Mouse (Mus musculus) forebrain, embryonic 14.5 days (tissue): ENCODE results near the gene Bhlhe23. TPM values are rescaled to one million over a fixed set of nuclear protein-coding genes. Genes with fewer than 3 reads are reported as not detected.
A peak's percentile ranks its signal among the peaks of the same experiment; 100 is the strongest.

Experiments
- ATAC-seq: fragments of 200-750 bp; cut with Nextera tagmentation; 2 replicates; pipeline ENCODE4 v1.8.0; 2017; ENCODE audit warnings: mild to moderate bottlenecking, moderate library complexity
- DNase-seq: peaks from one replicate; pipeline ENCODE4 v3.0.0-alpha.2; 2015; ENCODE audit warnings: low spot score
- H3K27ac ChIP-seq: fragments of 300-500 bp; sonication (generic); 2 replicates; pipeline ENCODE4 v1.5.1; 2014; ENCODE audit warnings: low read depth, mild to moderate bottlenecking, control low read depth, low read length, moderate library complexity
- H3K27me3 ChIP-seq: fragments of 300-500 bp; sonication (generic); replicated peaks from 2 replicates; pipeline ENCODE4 v1.6.1; 2014; ENCODE audit warnings: low read length, control low read depth, mixed read lengths; ENCODE audit not compliant: control insufficient read depth, insufficient read depth
- H3K36me3 ChIP-seq: fragments of 300-500 bp; sonication (generic); 2 replicates; pipeline ENCODE4 v1.6.1; 2014; ENCODE audit warnings: low read length, control low read depth; ENCODE audit not compliant: control insufficient read depth, insufficient read depth
- H3K4me1 ChIP-seq: fragments of 300-500 bp; sonication (generic); 2 replicates; pipeline ENCODE4 v1.6.1; 2014; ENCODE audit warnings: antibody characterized with exemption, low read length, control low read depth; ENCODE audit not compliant: control insufficient read depth, insufficient read depth
- H3K4me2 ChIP-seq: fragments of 300-500 bp; sonication (generic); 2 replicates; pipeline ENCODE4 v1.6.1; 2014; ENCODE audit warnings: mild to moderate bottlenecking, control low read depth, low read length
- H3K4me3 ChIP-seq: fragments of 300-500 bp; sonication (generic); 2 replicates; pipeline ENCODE4 v1.5.1; 2014; ENCODE audit warnings: low read depth, low read length, control low read depth
- H3K9ac ChIP-seq: fragments of 300-500 bp; sonication (generic); 2 replicates; pipeline ENCODE4 v1.6.1; 2014; ENCODE audit warnings: mild to moderate bottlenecking, low read length, control low read depth, moderate library complexity
- H3K9me3 ChIP-seq: fragments of 300-500 bp; sonication (generic); replicated peaks from 2 replicates; pipeline ENCODE4 v1.6.1; 2016; ENCODE audit warnings: low read length, control low read depth, mixed read lengths; ENCODE audit not compliant: control insufficient read depth
- WGBS: fragments of 180-500 bp; shearing (Covaris S2); extraction: QIAGEN DNeasy Blood & Tissue Kit; methylation state at CpG from one replicate; pipeline ENCODE4 v1.1.7; 2014; 5-methylcytosine and 5-hydroxymethylcytosine counted together
- polyA plus RNA-seq: library from polyadenylated mRNA; unstranded; fragments of >200 nt; fragmentation: Nextera tagmentation; extraction: Ambion mirVana; gene quantifications from 2 replicates; pipeline ENCODE4 v1.2.1, GENCODE M21; 2014

The Bhlhe23 gene
- polyA plus RNA-seq, 1 experiment from 2014 or later, result 0.85 TPM

- 54% methylated on average over 2 of the region's 2 CpGs for WGBS
- no peak overlapping the region for H3K27ac ChIP-seq
- H3K36me3 ChIP-seq, result no peaks in the 10 kb centered on the region
- ATAC-seq, result no peak
- no peak overlapping the region for H3K9ac ChIP-seq
- no peak overlapping the region for H3K4me2 ChIP-seq
- no peak for DNase-seq
- no peaks in the 10 kb centered on the region for H3K4me1 ChIP-seq
- no peak overlapping the region for H3K4me3 ChIP-seq
- H3K27me3 ChIP-seq, result no peaks in the 10 kb centered on the region
- H3K9me3 ChIP-seq, result no peaks in the 10 kb centered on the region
Observed at GRCm38 (mm10) chr2:180811002-180811401, 34.3 kb upstream of the Bhlhe23 start.

DNA sequence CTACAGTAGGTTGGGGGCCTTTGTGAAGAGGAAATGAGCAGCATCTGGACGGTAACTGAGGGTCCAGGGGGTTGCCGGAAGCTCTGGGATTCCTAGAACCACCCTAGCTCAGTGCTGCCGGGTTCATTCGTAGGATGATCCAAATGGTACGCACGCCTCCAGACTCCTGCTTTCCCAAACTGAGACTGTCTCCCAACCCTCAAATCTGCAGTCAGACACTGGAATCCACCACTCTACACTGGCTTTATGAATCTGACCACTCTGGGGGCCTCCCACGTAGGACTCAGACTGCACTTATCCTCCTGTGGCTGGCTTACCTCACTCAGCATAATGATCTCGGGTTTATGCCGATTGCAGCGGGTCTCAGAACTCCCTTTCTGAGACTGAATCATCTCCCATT, 32.8 kb upstream of the Bhlhe23 start:
- WGBS, result 75% methylated on average over 10 of the region's 10 CpGs
- DNase-seq, result no peak

DNA sequence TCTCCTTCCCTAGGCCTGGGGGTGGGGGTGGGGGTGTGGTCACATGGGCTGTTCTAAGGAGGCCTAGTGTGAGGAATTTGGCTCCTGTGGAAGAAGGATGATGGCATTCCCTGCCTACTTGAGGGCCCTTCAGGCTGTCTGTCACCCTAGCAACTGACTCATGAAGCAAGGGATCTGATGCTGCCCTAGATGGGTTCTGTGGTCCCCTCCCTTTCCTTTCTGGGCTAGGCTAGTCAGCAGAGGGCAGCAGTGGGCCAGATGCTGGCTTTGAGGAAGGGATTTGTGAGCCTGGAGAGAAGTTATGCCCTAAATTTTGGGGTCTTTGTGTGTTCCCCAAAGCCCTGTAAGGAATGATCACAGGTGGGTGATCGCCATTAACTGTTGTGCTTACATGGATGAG, 29.3 kb upstream of the Bhlhe23 start:
- ATAC-seq, result peak; percentile 79
- peak; percentile 75 for DNase-seq
- H3K4me2 ChIP-seq, result no peak overlapping the region
- H3K27me3 ChIP-seq, result no peaks in the 10 kb centered on the region
- WGBS, result 47% methylated on average over 1 of the region's 1 CpGs
- H3K9me3 ChIP-seq, result no peaks in the 10 kb centered on the region
- H3K4me1 ChIP-seq, result no peaks in the 10 kb centered on the region
- no peaks in the 10 kb centered on the region for H3K36me3 ChIP-seq
- H3K4me3 ChIP-seq, result no peak overlapping the region
- no peak overlapping the region for H3K27ac ChIP-seq
- no peak overlapping the region for H3K9ac ChIP-seq

More for the DNA sequence above, 32.8 kb upstream of the Bhlhe23 start:
- Histone ChIP-seq H3K4me2 (no peak overlapping the region), H3K36me3 (no peaks in the 10 kb centered on the region), H3K27me3 (no peaks in the 10 kb centered on the region), H3K27ac (no peak overlapping the region), H3K4me3 (no peak overlapping the region), H3K4me1 (no peaks in the 10 kb centered on the region), H3K9me3 (no peaks in the 10 kb centered on the region), H3K9ac (no peak overlapping the region)
- no peak for ATAC-seq

GRCm38 (mm10) chr2:180796008-180796407, 19.3 kb upstream of the Bhlhe23 start:
- Histone ChIP-seq H3K36me3 (no peaks in the 10 kb centered on the region), H3K9me3 (no peaks in the 10 kb centered on the region), H3K27me3 (no peaks in the 10 kb centered on the region), H3K4me2 (no peak overlapping the region), H3K27ac (no peak overlapping the region), H3K4me1 (no peaks in the 10 kb centered on the region), H3K4me3 (no peak overlapping the region), H3K9ac (no peak overlapping the region)
- no peak for ATAC-seq
- WGBS, result 54% methylated on average over 4 of the region's 4 CpGs
- no peak for DNase-seq

GRCm38 (mm10) chr2:180795597-180795996, 18.9 kb upstream of the Bhlhe23 start:
- Histone ChIP-seq H3K9me3 (no peaks in the 10 kb centered on the region), H3K4me3 (no peak overlapping the region), H3K27ac (no peak overlapping the region), H3K36me3 (no peaks in the 10 kb centered on the region), H3K27me3 (no peaks in the 10 kb centered on the region), H3K9ac (no peak overlapping the region), H3K4me1 (no peaks in the 10 kb centered on the region), H3K4me2 (no peak overlapping the region)
- WGBS, result 64% methylated on average over 3 of the region's 3 CpGs
- ATAC-seq (no peak), DNase-seq (no peak)

DNA sequence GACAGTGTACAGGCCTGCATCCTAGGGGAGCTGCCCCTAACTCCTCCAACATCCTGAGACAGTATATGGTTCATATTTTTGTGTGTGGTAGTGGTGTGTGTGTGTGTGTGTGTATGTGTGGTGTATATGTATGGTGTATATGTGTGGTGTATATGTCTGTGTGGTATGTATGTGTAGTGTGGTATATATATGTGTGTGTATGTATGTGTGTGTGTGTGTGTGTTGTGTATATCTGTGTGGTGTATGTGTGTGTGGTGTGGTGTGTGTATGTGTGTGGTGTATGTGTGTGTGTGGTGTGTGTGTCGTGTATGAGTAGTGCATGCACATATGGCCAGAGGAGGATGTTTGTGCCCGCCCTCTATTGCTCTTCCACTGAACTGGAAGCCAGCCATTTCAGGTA, 17.7 kb upstream of the Bhlhe23 start:
- no peaks in the 10 kb centered on the region for H3K36me3 ChIP-seq
- no peak overlapping the region for H3K4me2 ChIP-seq
- peaks cover under 1% of the 10 kb centered on the region; the same call in 1 of the 2 replicates for H3K4me1 ChIP-seq
- no peak overlapping the region for H3K27ac ChIP-seq
- WGBS, result 95% methylated on average over 2 of the region's 2 CpGs
- H3K9me3 ChIP-seq, result no peaks in the 10 kb centered on the region
- no peaks in the 10 kb centered on the region for H3K27me3 ChIP-seq
- DNase-seq (no peak), ATAC-seq (no peak)
- H3K4me3 ChIP-seq, result no peak overlapping the region
- H3K9ac ChIP-seq, result no peak overlapping the region

DNA sequence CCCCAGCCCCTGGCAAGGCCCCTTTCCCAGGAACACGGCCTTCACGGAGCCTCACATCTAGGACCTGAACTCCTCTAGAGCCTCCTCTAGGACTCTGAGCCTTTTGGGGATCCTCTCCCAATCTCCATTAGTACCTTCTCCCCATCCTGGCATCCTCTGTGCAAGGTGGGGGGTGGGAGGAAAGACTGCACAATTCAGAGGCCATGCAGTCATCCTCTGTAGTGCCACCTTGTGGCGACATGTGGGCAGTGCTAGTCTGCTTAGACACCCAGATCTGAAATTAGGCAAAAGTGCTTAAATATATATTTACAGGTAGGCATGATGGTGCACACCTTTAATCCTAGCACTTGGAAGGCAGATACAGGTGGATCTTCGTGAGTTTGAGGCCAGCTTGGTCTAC, 15.0 kb upstream of the Bhlhe23 start:
- ATAC-seq (no peak; the same call in 1 of the 2 replicates), DNase-seq (peak; percentile 72)
- Histone ChIP-seq H3K27ac (no peak overlapping the region), H3K4me1 (peaks cover 10% of the 10 kb centered on the region), H3K4me3 (no peak overlapping the region), H3K4me2 (no peak overlapping the region), H3K9ac (no peak overlapping the region), H3K9me3 (no peaks in the 10 kb centered on the region), H3K27me3 (no peaks in the 10 kb centered on the region), H3K36me3 (no peaks in the 10 kb centered on the region)
- 41% methylated on average over 4 of the region's 4 CpGs for WGBS

- H3K4me1 ChIP-seq, result peaks cover 10% of the 10 kb centered on the region
- H3K4me3 ChIP-seq, result no peak overlapping the region
- H3K36me3 ChIP-seq, result no peaks in the 10 kb centered on the region
- H3K4me2 ChIP-seq, result no peak overlapping the region
- ATAC-seq (peak; percentile 79), DNase-seq (peak; percentile 87)
- 11% methylated on average over 5 of the region's 7 CpGs for WGBS
- no peaks in the 10 kb centered on the region for H3K27me3 ChIP-seq
- H3K9me3 ChIP-seq, result no peaks in the 10 kb centered on the region
- H3K27ac ChIP-seq, result 0 out of 2 replicates have a peak overlapping the region, but pooled peaks have one; percentile 52
- no peak overlapping the region for H3K9ac ChIP-seq
Observed at GRCm38 (mm10) chr2:180788843-180789242, 12.1 kb upstream of the Bhlhe23 start.

- DNase-seq, result no peak
- Histone ChIP-seq H3K36me3 (no peaks in the 10 kb centered on the region), H3K27me3 (no peaks in the 10 kb centered on the region), H3K4me3 (no peak overlapping the region), H3K9me3 (no peaks in the 10 kb centered on the region), H3K27ac (peak overlapping the region; percentile 44; the same call in 1 of the 2 replicates), H3K4me1 (peaks cover 10% of the 10 kb centered on the region), H3K9ac (no peak overlapping the region), H3K4me2 (no peak overlapping the region)
- 42% methylated on average over 2 of the region's 2 CpGs for WGBS
- ATAC-seq, result no peak
Observed at GRCm38 (mm10) chr2:180788386-180788785, 11.7 kb upstream of the Bhlhe23 start.
